Mouse (Mus musculus): Measurements from ENCODE around the gene Ttc39b. TPM values are rescaled to one million over a fixed set of nuclear protein-coding genes. Genes with fewer than 3 reads are reported as not detected.
"Not testable (repeated sequence)": the region's sequence is repeated elsewhere in the genome, so short reads cannot be mapped to it uniquely, and the experiment has no call there.

The Ttc39b gene
- polyA plus RNA-seq, 1 experiment from 2014 or later, result 3.5 TPM

DNA sequence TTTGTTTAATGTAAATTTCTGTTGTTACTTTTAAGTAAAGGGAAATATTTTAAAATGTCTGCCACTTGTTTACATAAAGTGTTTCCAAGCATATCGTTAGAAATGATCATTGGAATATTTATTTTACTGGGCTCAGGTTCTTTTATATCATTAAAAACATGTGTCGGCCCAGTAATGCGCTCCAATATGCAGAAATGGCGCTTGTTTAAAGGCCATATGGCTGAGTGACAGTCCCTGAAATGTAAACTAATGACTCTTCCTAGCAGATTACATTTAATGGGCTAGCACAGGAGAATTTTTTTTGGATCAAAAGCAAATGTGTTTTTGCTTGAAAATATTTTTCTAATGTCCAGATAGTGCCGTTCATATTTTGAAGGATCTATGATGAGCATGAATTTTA lies 86.4 kb downstream of the Ttc39b start:
- H3K9ac ChIP-seq (ENCODE audit: low read length), result no peak overlapping the region
- no peaks in the 10 kb centered on the region for H3K4me1 ChIP-seq (ENCODE audit: control insufficient read depth in 2 of 2, insufficient read depth in 2 of 2, low read length in 2 of 2)
- H3K27ac ChIP-seq (replicated peaks in 1 of 2; ENCODE audit: control insufficient read depth in 1 of 2, insufficient read depth in 1 of 2, low read depth in 2 of 2, low read length in 2 of 2), result no peak overlapping the region
- WGBS, result 87% methylated on average over 5 of the region's 5 CpGs
- no peak overlapping the region for H3K4me2 ChIP-seq (ENCODE audit: low read length)
- no peaks in the 10 kb centered on the region for H3K9me3 ChIP-seq (ENCODE audit: control insufficient read depth, low read length)
- no peak overlapping the region for H3K4me3 ChIP-seq (ENCODE audit: control insufficient read depth in 1 of 2, insufficient read depth in 1 of 2, low read depth in 1 of 2, low read length in 2 of 2)
- H3K27me3 ChIP-seq (ENCODE audit: control insufficient read depth, insufficient read depth, low read length), result no peaks in the 10 kb centered on the region
- H3K36me3 ChIP-seq (ENCODE audit: control insufficient read depth, insufficient read depth, low read length), result no peaks in the 10 kb centered on the region
- ATAC-seq (ENCODE audit: insufficient number of reproducible peaks, insufficient read depth, low FRiP score, low read depth), result no peak

DNA sequence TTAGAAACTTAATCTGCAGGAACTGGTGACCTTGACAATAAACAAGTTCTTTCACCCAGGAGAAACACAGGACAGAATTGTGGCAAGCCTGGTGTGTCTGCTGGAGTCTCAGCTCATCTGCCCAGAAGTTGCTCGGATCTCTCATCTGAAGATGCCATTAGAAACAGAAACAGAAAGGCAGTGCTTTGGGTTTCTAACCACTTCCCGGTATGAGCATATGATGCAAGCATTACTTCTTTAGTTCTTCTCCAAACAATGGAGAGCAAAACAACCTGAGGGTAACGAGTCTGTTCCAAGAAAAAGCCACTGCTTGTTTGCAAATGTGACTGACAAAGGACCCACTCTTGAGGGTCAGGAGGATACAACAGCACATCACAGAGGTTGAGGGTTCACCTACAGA lies 88.8 kb downstream of the Ttc39b start:
- 78% methylated on average over 1 of the region's 3 CpGs for WGBS
- not testable (repeated sequence) for H3K4me1 ChIP-seq (ENCODE audit: control insufficient read depth in 2 of 2, insufficient read depth in 2 of 2, low read length in 2 of 2); H3K4me3 ChIP-seq (ENCODE audit: control insufficient read depth in 1 of 2, insufficient read depth in 1 of 2, low read depth in 1 of 2, low read length in 2 of 2); ATAC-seq (ENCODE audit: insufficient number of reproducible peaks, insufficient read depth, low FRiP score, low read depth); H3K36me3 ChIP-seq (ENCODE audit: control insufficient read depth, insufficient read depth, low read length); H3K4me2 ChIP-seq (ENCODE audit: low read length); H3K9me3 ChIP-seq (ENCODE audit: control insufficient read depth, low read length); H3K9ac ChIP-seq (ENCODE audit: low read length); H3K27ac ChIP-seq (replicated peaks in 1 of 2; ENCODE audit: control insufficient read depth in 1 of 2, insufficient read depth in 1 of 2, low read depth in 2 of 2, low read length in 2 of 2); H3K27me3 ChIP-seq (ENCODE audit: control insufficient read depth, insufficient read depth, low read length)

DNA sequence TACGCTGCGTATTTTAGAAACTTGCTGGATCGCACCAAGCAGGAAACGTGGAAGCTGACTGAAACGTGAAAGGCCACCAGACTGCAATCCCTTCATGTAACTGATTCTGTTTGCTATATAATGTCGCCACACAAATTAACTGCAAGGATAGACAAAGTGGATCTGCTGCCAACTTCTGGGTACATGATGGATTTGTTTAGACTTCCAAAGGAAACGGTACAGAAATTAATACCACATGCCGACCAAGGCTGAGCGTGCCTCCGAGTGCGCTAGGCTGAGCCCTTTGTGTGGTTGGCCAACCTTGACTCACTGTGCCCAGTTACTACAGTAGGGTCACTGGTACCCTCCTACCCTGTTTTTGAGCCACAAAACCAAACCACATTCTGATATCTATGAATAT lies 89.3 kb downstream of the Ttc39b start:
- H3K4me2 ChIP-seq (ENCODE audit: low read length), result no peak overlapping the region
- WGBS, result 88% methylated on average over 11 of the region's 11 CpGs
- H3K9me3 ChIP-seq (ENCODE audit: control insufficient read depth, low read length), result no peaks in the 10 kb centered on the region
- H3K4me3 ChIP-seq (ENCODE audit: control insufficient read depth in 1 of 2, insufficient read depth in 1 of 2, low read depth in 1 of 2, low read length in 2 of 2), result no peak overlapping the region
- no peak for ATAC-seq (ENCODE audit: insufficient number of reproducible peaks, insufficient read depth, low FRiP score, low read depth)
- no peaks in the 10 kb centered on the region for H3K4me1 ChIP-seq (ENCODE audit: control insufficient read depth in 2 of 2, insufficient read depth in 2 of 2, low read length in 2 of 2)
- no peaks in the 10 kb centered on the region; the same call in 1 of the 2 replicates for H3K27me3 ChIP-seq (ENCODE audit: control insufficient read depth, insufficient read depth, low read length)
- no peak overlapping the region for H3K27ac ChIP-seq (replicated peaks in 1 of 2; ENCODE audit: control insufficient read depth in 1 of 2, insufficient read depth in 1 of 2, low read depth in 2 of 2, low read length in 2 of 2)
- H3K9ac ChIP-seq (ENCODE audit: low read length), result no peak overlapping the region
- no peaks in the 10 kb centered on the region for H3K36me3 ChIP-seq (ENCODE audit: control insufficient read depth, insufficient read depth, low read length)

DNA sequence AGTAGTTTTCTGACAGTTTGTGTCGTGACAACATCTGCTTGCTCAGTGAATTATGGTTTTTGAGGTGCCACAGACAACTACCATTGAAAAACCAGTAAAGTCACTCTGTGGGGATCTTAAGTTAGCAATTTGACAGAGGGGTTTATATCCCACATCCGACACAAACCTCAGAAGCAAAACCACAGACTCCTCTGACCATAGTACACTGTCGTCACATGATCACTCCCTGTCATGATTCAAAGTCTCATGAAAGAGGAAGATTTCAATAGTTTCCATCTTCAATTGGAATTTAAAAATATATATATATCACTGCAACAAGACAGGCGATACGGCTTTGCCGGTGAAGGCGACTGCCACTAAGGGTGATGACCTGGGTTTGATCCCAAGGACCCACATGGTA lies 89.9 kb downstream of the Ttc39b start:
- H3K9ac ChIP-seq (ENCODE audit: low read length), result no peak overlapping the region
- no peak for ATAC-seq (ENCODE audit: insufficient number of reproducible peaks, insufficient read depth, low FRiP score, low read depth)
- 92% methylated on average over 7 of the region's 7 CpGs for WGBS
- H3K36me3 ChIP-seq (ENCODE audit: control insufficient read depth, insufficient read depth, low read length), result no peaks in the 10 kb centered on the region
- no peaks in the 10 kb centered on the region; the same call in 1 of the 2 replicates for H3K27me3 ChIP-seq (ENCODE audit: control insufficient read depth, insufficient read depth, low read length)
- no peak overlapping the region for H3K4me3 ChIP-seq (ENCODE audit: control insufficient read depth in 1 of 2, insufficient read depth in 1 of 2, low read depth in 1 of 2, low read length in 2 of 2)
- H3K27ac ChIP-seq (replicated peaks in 1 of 2; ENCODE audit: control insufficient read depth in 1 of 2, insufficient read depth in 1 of 2, low read depth in 2 of 2, low read length in 2 of 2), result no peak overlapping the region
- H3K9me3 ChIP-seq (ENCODE audit: control insufficient read depth, low read length), result no peaks in the 10 kb centered on the region
- H3K4me1 ChIP-seq (ENCODE audit: control insufficient read depth in 2 of 2, insufficient read depth in 2 of 2, low read length in 2 of 2), result no peaks in the 10 kb centered on the region; a peak in 1 of 4 replicates
- H3K4me2 ChIP-seq (ENCODE audit: low read length), result no peak overlapping the region

DNA sequence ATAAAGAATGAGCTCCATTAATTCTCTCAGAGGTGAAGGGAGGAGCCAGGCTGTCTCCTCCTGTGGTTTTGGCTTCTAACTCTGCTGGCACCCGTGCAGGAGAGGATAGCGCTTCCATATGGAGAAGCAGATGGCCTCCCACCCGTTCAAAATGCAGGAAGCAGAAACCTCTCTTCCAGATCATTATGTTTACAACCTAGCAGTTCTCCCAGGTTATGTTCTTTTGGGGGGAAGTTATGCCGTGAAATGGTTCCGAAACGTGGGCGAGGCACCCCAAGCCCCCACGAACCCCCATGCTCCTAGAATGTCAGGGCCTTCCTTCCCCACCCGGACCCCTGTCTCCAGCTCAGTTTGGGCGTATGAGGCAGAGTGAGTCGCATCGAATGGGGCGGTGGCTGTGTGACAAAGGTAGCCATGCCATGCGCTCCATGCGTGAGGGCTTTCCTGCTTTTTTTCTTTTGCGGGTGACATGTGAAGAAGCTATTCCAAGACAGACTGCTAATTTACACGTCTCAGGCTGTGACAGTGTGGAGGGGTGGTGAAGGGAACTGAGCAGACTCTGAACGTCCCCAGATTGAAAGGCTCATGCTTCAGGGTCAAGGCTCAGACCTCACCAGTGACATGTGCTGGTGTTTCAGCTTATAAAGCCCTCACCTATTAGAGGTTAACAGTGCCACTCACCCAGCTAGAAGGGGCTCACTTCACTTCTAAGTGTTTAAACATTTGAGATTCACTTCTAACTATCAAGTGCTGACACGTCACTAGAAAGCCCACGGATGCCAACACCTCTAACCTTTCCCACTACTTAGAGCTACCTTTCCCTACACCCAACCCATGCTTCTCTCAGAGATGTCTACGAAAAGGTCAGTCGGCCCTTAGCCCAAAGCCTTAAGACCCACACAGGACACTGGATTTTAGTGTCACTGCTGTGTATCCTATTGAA lies 90.6 kb downstream of the Ttc39b start:
- no peak overlapping the region for H3K27ac ChIP-seq (replicated peaks in 1 of 2; ENCODE audit: control insufficient read depth in 1 of 2, insufficient read depth in 1 of 2, low read depth in 2 of 2, low read length in 2 of 2)

DNA sequence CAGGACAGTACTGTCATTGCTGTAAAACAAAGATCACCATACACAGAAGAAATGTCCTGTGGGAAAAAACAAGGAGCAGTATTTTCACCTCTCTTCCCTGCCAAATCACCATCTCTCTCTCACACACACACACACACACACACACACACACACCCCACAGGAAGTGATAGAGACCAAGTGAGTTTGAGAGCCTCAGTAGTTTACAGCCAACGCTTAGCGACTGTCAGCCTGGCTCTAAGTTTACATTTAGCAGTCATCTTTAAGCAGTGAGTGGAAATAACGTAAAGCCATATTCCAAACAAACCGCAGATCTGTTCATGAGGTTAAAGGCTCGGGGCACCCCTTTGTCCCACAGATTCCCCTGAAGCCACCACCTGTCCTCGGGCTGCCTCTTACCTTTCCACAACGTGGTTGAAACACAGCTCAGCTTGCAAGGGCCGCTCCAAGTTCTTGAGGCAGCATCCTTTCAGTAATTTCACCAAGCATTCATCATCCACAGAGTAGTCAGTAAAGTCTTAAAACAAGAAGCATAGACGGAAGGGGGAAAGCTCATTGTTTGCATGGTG lies 91.7 kb downstream of the Ttc39b start:
- no peak for ATAC-seq (ENCODE audit: insufficient number of reproducible peaks, insufficient read depth, low FRiP score, low read depth)
- Histone ChIP-seq H3K4me3 (ENCODE audit: control insufficient read depth in 1 of 2, insufficient read depth in 1 of 2, low read depth in 1 of 2, low read length in 2 of 2) (no peak overlapping the region), H3K9me3 (ENCODE audit: control insufficient read depth, low read length) (no peaks in the 10 kb centered on the region), H3K27me3 (ENCODE audit: control insufficient read depth, insufficient read depth, low read length) (no peaks in the 10 kb centered on the region; the same call in 1 of the 2 replicates), H3K4me2 (ENCODE audit: low read length) (no peak overlapping the region), H3K36me3 (ENCODE audit: control insufficient read depth, insufficient read depth, low read length) (no peaks in the 10 kb centered on the region), H3K27ac (replicated peaks in 1 of 2; ENCODE audit: control insufficient read depth in 1 of 2, insufficient read depth in 1 of 2, low read depth in 2 of 2, low read length in 2 of 2) (no peak overlapping the region), H3K9ac (ENCODE audit: low read length) (no peak overlapping the region), H3K4me1 (ENCODE audit: control insufficient read depth in 2 of 2, insufficient read depth in 2 of 2, low read length in 2 of 2) (peaks cover 0 to 3% of the 10 kb centered on the region in 2 experiments; a peak in 2 of 4 replicates)
- 84% methylated on average over 9 of the region's 9 CpGs for WGBS

More for the DNA sequence above, 90.6 kb downstream of the Ttc39b start:
- no peaks in the 10 kb centered on the region; the same call in 1 of the 2 replicates for H3K27me3 ChIP-seq (ENCODE audit: control insufficient read depth, insufficient read depth, low read length)
- peaks cover 0 to 3% of the 10 kb centered on the region in 2 experiments; a peak in 2 of 4 replicates for H3K4me1 ChIP-seq (ENCODE audit: control insufficient read depth in 2 of 2, insufficient read depth in 2 of 2, low read length in 2 of 2)
- no peak for ATAC-seq (ENCODE audit: insufficient number of reproducible peaks, insufficient read depth, low FRiP score, low read depth)
- no peak overlapping the region for H3K4me2 ChIP-seq (ENCODE audit: low read length)
- no peak overlapping the region for H3K9ac ChIP-seq (ENCODE audit: low read length)
- WGBS, result 68% methylated on average over 22 of the region's 22 CpGs
- no peaks in the 10 kb centered on the region for H3K36me3 ChIP-seq (ENCODE audit: control insufficient read depth, insufficient read depth, low read length)
- H3K4me3 ChIP-seq (ENCODE audit: control insufficient read depth in 1 of 2, insufficient read depth in 1 of 2, low read depth in 1 of 2, low read length in 2 of 2), result no peak overlapping the region
- no peaks in the 10 kb centered on the region for H3K9me3 ChIP-seq (ENCODE audit: control insufficient read depth, low read length)

DNA sequence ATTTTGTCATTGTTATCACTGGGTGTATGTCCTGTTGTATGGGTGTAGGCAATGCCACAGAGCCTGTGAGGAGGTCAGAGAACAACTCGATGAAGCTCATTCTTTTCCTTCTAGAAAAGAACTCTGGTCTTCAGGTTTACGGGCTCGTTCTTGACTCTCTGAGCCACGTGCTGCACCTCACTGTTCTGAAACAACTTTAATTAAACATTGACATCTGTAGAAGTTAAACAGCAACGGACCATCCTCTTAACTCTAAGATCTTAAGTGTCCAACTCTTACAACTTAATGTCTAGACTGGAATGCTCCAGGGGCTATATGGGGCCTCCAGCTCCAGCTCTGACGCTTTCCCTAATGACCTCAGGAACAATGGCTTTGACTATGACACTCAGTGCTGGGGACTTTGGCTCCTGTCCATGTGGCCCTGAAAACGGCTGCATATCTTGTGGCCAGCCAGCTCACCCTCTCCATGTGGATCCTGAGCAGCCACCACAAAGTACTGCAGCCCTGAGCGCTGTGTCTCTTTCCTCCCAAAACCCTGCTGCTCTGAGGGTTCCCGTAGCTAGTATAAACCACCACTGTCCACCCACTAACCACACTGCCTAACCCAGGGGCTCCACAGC lies 95.3 kb downstream of the Ttc39b start:
- 63% methylated on average over 9 of the region's 9 CpGs for WGBS
- H3K4me2 ChIP-seq (ENCODE audit: low read length), result no peak overlapping the region
- H3K27me3 ChIP-seq (ENCODE audit: control insufficient read depth, insufficient read depth, low read length), result no peaks in the 10 kb centered on the region; the same call in 1 of the 2 replicates
- no peak overlapping the region for H3K4me3 ChIP-seq (ENCODE audit: control insufficient read depth in 1 of 2, insufficient read depth in 1 of 2, low read depth in 1 of 2, low read length in 2 of 2)
- H3K9ac ChIP-seq (ENCODE audit: low read length), result no peak overlapping the region
- H3K9me3 ChIP-seq (ENCODE audit: control insufficient read depth, low read length), result no peaks in the 10 kb centered on the region
- no peaks in the 10 kb centered on the region for H3K36me3 ChIP-seq (ENCODE audit: control insufficient read depth, insufficient read depth, low read length)
- no peak overlapping the region for H3K27ac ChIP-seq (replicated peaks in 1 of 2; ENCODE audit: control insufficient read depth in 1 of 2, insufficient read depth in 1 of 2, low read depth in 2 of 2, low read length in 2 of 2)
- no peak for ATAC-seq (ENCODE audit: insufficient number of reproducible peaks, insufficient read depth, low FRiP score, low read depth)
- peaks cover 0 to 3% of the 10 kb centered on the region in 2 experiments; a peak in 2 of 4 replicates for H3K4me1 ChIP-seq (ENCODE audit: control insufficient read depth in 2 of 2, insufficient read depth in 2 of 2, low read length in 2 of 2)

All from heart, embryonic 14.5 days (tissue).